Mouse (Mus musculus) intestine, postnatal 0 days (tissue): ENCODE measurements at regions not wholly inside any gene's neighbourhood (a gene's known extent, or its start where the extent isn't known, plus 50 kb on each side); places are given as distances from the start of the nearest gene placed in this dataset.

Experiments used
- ATAC-seq: fragments of 200-750 bp; cut with Nextera tagmentation; 2 replicates; pipeline ENCODE4 v1.8.0; 2017; ENCODE audit warnings: mild to moderate bottlenecking, moderate TSS enrichment, moderate library complexity
- H3K27ac ChIP-seq: fragments of 300-500 bp; sonication (generic); 2 replicates; pipeline ENCODE4 v1.5.1; 2014; ENCODE audit warnings: mild to moderate bottlenecking, low read depth, low read length, moderate library complexity
- H3K27me3 ChIP-seq: fragments of 300-500 bp; sonication (generic); replicated peaks from 2 replicates; pipeline ENCODE4 v1.6.1; 2014; ENCODE audit warnings: low read length, mixed read lengths; ENCODE audit not compliant: control insufficient read depth, insufficient read depth
- H3K36me3 ChIP-seq: fragments of 300-500 bp; sonication (generic); 2 replicates; pipeline ENCODE4 v1.6.1; 2014; ENCODE audit warnings: mild to moderate bottlenecking, moderate library complexity; ENCODE audit not compliant: control insufficient read depth, insufficient read depth
- H3K4me1 ChIP-seq: fragments of 300-500 bp; sonication (generic); replicated peaks from 2 replicates; pipeline ENCODE4 v1.6.1; 2014; ENCODE audit warnings: antibody characterized with exemption, low read length, mixed read lengths; ENCODE audit not compliant: control insufficient read depth, insufficient read depth
- H3K4me2 ChIP-seq: fragments of 300-500 bp; sonication (generic); replicated peaks from 2 replicates; pipeline ENCODE4 v1.6.1; 2014; ENCODE audit warnings: low read depth, mild to moderate bottlenecking, moderate library complexity
- H3K4me3 ChIP-seq: fragments of 300-500 bp; sonication (generic); 2 replicates; pipeline ENCODE4 v1.5.1; 2014; ENCODE audit warnings: low read depth, low read length
- H3K9ac ChIP-seq: fragments of 300-500 bp; sonication (generic); 2 replicates; pipeline ENCODE4 v1.6.1; 2014; ENCODE audit warnings: mild to moderate bottlenecking, low read depth, low read length
- H3K9me3 ChIP-seq: fragments of 300-500 bp; sonication (generic); 2 replicates; pipeline ENCODE4 v1.6.1; 2016; ENCODE audit warnings: mixed run types; ENCODE audit not compliant: control insufficient read depth
- CTCF ChIP-seq: sonication (generic); IDR thresholded peaks from 2 replicates; pipeline ENCODE4 v1.5.1; 2016; ENCODE audit warnings: low read depth, mild to moderate bottlenecking, control low read depth, antibody characterized with exemption, moderate library complexity
- WGBS: fragments of 180-500 bp; shearing (Covaris S2); extraction: QIAGEN DNeasy Blood & Tissue Kit; methylation state at CpG from one replicate; pipeline ENCODE4 v1.1.7; 2014; 5-methylcytosine and 5-hydroxymethylcytosine counted together

GRCm38 (mm10) chr10:22981798-22982197 is 161.8 kb upstream of the Tcf21 start:
- Histone ChIP-seq H3K4me1 (no peaks in the 10 kb centered on the region), H3K9ac (no peak overlapping the region), H3K9me3 (no peaks in the 10 kb centered on the region), H3K27me3 (no peaks in the 10 kb centered on the region), H3K4me3 (no peak overlapping the region), H3K27ac (no peak overlapping the region), H3K4me2 (no peak overlapping the region), H3K36me3 (no peaks in the 10 kb centered on the region)
- WGBS = 57% methylated on average over 6 of the region's 6 CpGs
- no peak for ATAC-seq
- no peak for TF ChIP-seq CTCF

GRCm38 (mm10) chr10:22978442-22978841 is 158.5 kb upstream of the Tcf21 start:
- TF ChIP-seq CTCF = no peak
- H3K9me3 ChIP-seq = no peaks in the 10 kb centered on the region
- 79% methylated on average over 7 of the region's 7 CpGs for WGBS
- no peak overlapping the region for H3K4me3 ChIP-seq
- no peaks in the 10 kb centered on the region for H3K36me3 ChIP-seq
- H3K27me3 ChIP-seq = no peaks in the 10 kb centered on the region
- no peak overlapping the region for H3K4me2 ChIP-seq
- no peak overlapping the region for H3K9ac ChIP-seq
- H3K27ac ChIP-seq = no peak overlapping the region
- ATAC-seq = no peak
- H3K4me1 ChIP-seq = no peaks in the 10 kb centered on the region

DNA sequence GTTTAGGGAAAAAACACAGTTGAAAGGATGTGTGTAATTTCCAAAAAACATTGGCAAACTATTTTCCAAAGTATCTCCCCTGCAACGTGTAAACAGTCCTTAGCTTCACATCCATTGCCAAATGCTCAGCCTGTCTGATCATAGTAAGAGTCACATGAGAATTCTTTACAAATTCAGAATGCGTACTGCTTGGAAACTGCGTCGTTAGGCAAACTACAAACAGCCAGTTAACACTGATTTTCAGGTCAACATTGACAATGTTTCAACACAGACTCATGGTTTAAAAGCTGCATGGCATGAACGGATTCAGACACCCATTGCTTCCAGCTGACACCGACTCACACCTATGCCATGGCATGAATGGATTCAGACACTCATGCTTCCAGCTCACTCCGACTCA is 137.0 kb upstream of the Tcf21 start:
- no peak for ATAC-seq
- no peak for TF ChIP-seq CTCF

GRCm38 (mm10) chr10:22953283-22953682 is 133.3 kb upstream of the Tcf21 start:
- Histone ChIP-seq H3K4me2 (no peak overlapping the region), H3K27ac (no peak overlapping the region), H3K9me3 (no peaks in the 10 kb centered on the region), H3K9ac (no peak overlapping the region), H3K36me3 (no peaks in the 10 kb centered on the region), H3K4me1 (no peaks in the 10 kb centered on the region), H3K4me3 (no peak overlapping the region), H3K27me3 (no peaks in the 10 kb centered on the region)
- WGBS = 54% methylated on average over 6 of the region's 6 CpGs
- no peak for ATAC-seq
- no peak for TF ChIP-seq CTCF

More for the DNA sequence above, 137.0 kb upstream of the Tcf21 start:
- Histone ChIP-seq H3K27ac (no peak overlapping the region), H3K9me3 (no peaks in the 10 kb centered on the region), H3K4me2 (no peak overlapping the region), H3K27me3 (no peaks in the 10 kb centered on the region), H3K4me1 (no peaks in the 10 kb centered on the region), H3K9ac (no peak overlapping the region), H3K36me3 (no peaks in the 10 kb centered on the region), H3K4me3 (no peak overlapping the region)
- WGBS = 78% methylated on average over 7 of the region's 7 CpGs

DNA sequence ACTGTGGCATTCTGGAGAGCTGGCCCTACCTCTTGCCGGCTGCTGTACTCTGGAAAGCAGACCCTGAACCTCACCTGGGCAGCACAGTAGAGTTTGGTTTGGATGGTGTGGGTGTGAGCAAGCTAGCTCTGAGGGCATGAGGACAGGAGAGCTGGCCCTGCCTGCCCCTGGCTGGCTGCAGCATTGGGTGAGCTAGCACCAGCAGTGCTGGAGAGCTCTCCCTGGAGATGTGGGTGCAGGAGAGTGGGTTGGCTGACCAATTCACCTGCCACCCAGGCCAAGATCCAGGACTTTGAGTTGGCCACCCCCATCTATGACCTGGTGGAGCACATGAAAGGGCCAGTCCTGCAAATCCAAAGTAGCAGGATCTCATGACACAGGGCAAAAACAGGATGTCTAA is 124.3 kb upstream of the Tcf21 start:
- Histone ChIP-seq H3K9ac (no peak overlapping the region), H3K4me1 (no peaks in the 10 kb centered on the region), H3K27ac (no peak overlapping the region), H3K4me3 (no peak overlapping the region), H3K27me3 (no peaks in the 10 kb centered on the region), H3K36me3 (no peaks in the 10 kb centered on the region), H3K4me2 (no peak overlapping the region), H3K9me3 (no peaks in the 10 kb centered on the region)
- 94% methylated on average over 1 of the region's 1 CpGs for WGBS
- TF ChIP-seq CTCF = no peak
- ATAC-seq = no peak

- Histone ChIP-seq H3K27ac (no peak overlapping the region), H3K27me3 (no peaks in the 10 kb centered on the region), H3K4me1 (no peaks in the 10 kb centered on the region), H3K4me2 (no peak overlapping the region), H3K4me3 (no peak overlapping the region), H3K9me3 (no peaks in the 10 kb centered on the region), H3K36me3 (no peaks in the 10 kb centered on the region), H3K9ac (no peak overlapping the region)
- WGBS = 67% methylated on average over 8 of the region's 8 CpGs
- TF ChIP-seq CTCF = no peak
- ATAC-seq = no peak
These were observed 108.0 kb upstream of the Tcf21 start for GRCm38 (mm10) chr10:22927977-22928376.

DNA sequence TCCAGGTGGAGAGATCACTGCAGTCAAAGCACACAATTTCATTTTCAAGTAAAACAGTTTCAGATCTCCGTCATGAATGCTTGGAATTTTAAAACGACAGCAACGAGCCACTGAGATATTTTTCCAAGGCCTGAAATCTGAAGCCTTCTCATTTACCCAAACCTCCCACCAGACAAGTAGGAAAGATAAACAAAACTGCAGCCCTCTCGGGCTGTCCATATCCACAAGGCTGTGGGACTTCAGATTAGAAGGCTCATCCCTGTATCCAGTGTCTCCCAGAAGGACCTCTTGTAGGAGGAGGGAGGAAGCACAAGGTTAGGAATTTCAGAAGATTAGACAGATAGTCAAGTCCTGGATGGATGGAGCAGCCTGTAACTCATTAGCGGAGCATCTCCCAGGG is 106.1 kb upstream of the Tcf21 start:
- H3K27me3 ChIP-seq = no peaks in the 10 kb centered on the region
- no peak for ATAC-seq
- H3K9me3 ChIP-seq = no peaks in the 10 kb centered on the region
- no peak overlapping the region for H3K4me3 ChIP-seq
- WGBS = 18% methylated on average over 5 of the region's 5 CpGs
- H3K27ac ChIP-seq = no peak overlapping the region
- no peaks in the 10 kb centered on the region for H3K36me3 ChIP-seq
- no peak overlapping the region for H3K4me2 ChIP-seq
- H3K4me1 ChIP-seq = no peaks in the 10 kb centered on the region
- no peak overlapping the region; the same call in 1 of the 2 replicates for H3K9ac ChIP-seq
- no peak for TF ChIP-seq CTCF
